Mouse (Mus musculus): ENCODE results near the gene Ppef2. TPM values are rescaled to one million over a fixed set of nuclear protein-coding genes. Genes with fewer than 3 reads are reported as not detected.

Ppef2 gene
- polyA plus RNA-seq, 1 experiment from 2014 or later, result not detected

DNA sequence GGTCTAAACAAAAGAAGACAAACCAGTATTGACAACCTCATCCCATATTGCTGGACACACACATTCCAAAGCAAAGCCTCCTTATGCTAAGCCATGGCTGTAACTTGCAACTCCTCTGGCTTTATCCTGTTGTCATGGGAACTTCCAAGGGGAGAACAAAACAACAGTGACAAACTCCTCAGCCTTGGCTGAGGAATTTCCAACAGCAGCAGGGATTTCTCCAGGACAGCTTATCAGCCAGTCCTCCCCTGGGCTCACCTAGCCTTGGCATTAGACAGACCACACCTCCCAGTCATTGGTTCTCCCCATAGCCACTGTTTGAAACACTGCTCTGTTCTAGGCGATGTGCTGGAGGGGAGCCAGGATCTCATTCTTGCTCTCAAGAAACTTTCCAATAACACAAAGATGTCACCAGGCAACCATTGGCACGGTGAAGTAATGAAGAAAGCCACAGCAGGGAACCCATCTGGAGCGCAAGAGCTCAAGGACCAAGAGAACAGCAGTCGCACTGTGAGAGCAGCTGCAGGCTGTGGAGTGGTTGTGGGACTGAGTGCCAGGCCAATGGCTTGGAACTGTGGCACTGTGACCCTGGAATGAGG is 7.8 kb upstream of the Ppef2 start:
- 59% methylated on average over 4 of the region's 4 CpGs for WGBS (ENCODE audit: insufficient replicate concordance)
- no peak overlapping the region for H3K27ac ChIP-seq
- no peak for ATAC-seq

DNA sequence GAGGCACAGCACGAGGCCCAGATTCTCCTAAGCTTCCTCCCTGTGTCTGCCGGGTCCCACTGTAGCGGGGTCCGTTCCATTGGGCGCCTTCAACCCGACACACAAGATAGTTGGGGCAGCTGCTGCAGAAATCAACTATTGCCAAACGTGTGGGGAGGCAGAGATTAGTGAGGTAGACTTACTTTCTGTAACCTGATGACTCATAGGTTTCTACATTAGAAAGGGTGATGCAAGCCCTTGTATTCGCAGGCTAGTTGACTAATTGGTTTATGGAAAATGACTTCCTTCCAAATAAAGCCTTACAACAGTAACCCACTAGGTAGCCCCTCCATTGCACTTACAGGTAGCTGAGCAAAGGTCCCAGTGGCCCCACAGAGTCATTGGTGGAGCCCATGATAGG is 6.6 kb upstream of the Ppef2 start:
- Histone ChIP-seq H3K27ac (no peak overlapping the region), H3K36me3 (no peaks in the 10 kb centered on the region), H3K4me3 (no peak overlapping the region), H3K4me1 (no peaks in the 10 kb centered on the region), H3K4me2 (no peak overlapping the region), H3K9ac (no peak overlapping the region), H3K27me3 (replicated peaks) (peaks cover 77% of the 10 kb centered on the region), H3K9me3 (replicated peaks) (no peaks in the 10 kb centered on the region)
- 75% methylated on average over 8 of the region's 8 CpGs for WGBS (ENCODE audit: insufficient replicate concordance)
- ATAC-seq, result no peak

More for the DNA sequence above, 7.8 kb upstream of the Ppef2 start:
- Histone ChIP-seq H3K9ac (no peak overlapping the region), H3K4me2 (no peak overlapping the region), H3K9me3 (replicated peaks) (no peaks in the 10 kb centered on the region), H3K4me3 (no peak overlapping the region), H3K36me3 (no peaks in the 10 kb centered on the region), H3K27me3 (replicated peaks) (peaks cover 71% of the 10 kb centered on the region), H3K4me1 (no peaks in the 10 kb centered on the region)

DNA sequence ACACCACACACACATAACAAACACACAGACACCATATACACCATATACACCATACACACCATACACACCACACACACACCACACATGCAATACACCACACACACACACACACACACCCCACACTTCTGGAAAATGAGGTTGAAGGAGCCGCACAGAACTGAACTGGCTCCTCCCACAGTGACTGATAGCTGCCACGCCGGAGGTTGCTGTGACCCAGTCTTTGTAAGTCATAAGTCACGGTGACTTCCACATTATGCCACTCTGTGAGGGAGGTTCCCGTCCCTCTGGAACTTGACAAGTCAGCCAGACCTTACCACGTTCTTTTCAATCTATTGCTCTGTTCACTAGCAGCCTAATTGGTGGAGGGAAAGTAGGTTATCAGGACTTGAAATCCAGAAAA is 1.6 kb downstream of the Ppef2 start:
- Histone ChIP-seq H3K4me3 (no peak overlapping the region), H3K9ac (no peak overlapping the region), H3K4me2 (no peak overlapping the region), H3K27me3 (replicated peaks) (peaks cover 71% of the 10 kb centered on the region), H3K27ac (no peak overlapping the region), H3K36me3 (no peaks in the 10 kb centered on the region), H3K4me1 (no peaks in the 10 kb centered on the region), H3K9me3 (replicated peaks) (no peaks in the 10 kb centered on the region)
- WGBS (ENCODE audit: insufficient replicate concordance), result 44% methylated on average over 6 of the region's 6 CpGs
- ATAC-seq, result no peak

DNA sequence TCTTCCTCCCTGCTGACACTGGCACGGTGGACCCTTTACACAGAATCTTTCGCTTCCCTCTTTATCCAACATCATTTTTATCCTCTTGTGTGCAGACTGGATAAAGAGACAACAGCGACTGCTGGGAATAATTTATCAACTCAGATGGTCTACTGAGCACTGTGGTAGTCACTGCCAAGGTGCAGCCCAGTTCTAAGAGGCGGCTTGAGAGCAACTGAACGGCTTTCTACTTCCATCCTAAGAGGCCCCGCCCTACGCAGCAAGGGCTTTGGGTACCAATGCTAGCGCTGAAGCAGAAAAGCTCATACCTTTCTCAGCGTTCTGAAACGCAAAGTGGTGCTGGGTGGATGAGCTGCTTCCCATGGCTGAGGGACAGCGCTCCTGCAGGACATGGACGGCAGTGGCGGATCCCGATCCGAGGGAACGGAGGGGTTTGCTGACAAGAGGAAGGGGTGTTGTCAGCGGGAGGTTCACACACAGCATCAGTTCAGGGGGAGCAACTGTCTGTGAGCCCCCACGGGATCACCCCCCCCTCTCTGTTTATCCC is 3.2 kb downstream of the Ppef2 start:
- Histone ChIP-seq H3K9me3 (replicated peaks) (no peaks in the 10 kb centered on the region), H3K36me3 (no peaks in the 10 kb centered on the region), H3K4me2 (no peak overlapping the region), H3K27me3 (replicated peaks) (peaks cover 73% of the 10 kb centered on the region), H3K4me3 (no peak overlapping the region), H3K9ac (no peak overlapping the region), H3K27ac (no peak overlapping the region), H3K4me1 (no peaks in the 10 kb centered on the region)
- no peak for ATAC-seq
- 22% methylated on average over 18 of the region's 18 CpGs for WGBS (ENCODE audit: insufficient replicate concordance)

DNA sequence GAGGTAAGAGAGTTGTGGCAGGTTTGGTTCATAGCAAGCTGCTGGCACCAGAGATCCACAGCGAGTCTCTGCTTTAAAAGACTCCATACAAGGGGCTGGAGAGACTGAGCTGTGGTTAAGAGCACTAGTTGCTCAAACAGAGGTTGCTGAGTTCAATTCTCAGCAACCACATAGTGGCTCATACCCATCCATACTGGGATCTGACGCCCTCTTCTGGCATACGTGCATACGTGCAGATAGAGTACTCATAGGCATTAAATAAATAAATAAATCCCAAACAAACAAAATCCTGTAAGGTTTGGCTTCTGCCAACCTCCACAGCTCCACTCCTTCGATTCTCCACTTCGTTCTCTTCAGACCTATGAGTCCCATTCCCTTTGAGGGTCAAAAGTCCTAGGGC is 4.0 kb downstream of the Ppef2 start:
- no peak overlapping the region for H3K4me2 ChIP-seq
- no peaks in the 10 kb centered on the region for H3K4me1 ChIP-seq
- H3K27ac ChIP-seq, result no peak overlapping the region
- peaks cover 74% of the 10 kb centered on the region for H3K27me3 ChIP-seq (replicated peaks)
- H3K36me3 ChIP-seq, result no peaks in the 10 kb centered on the region
- no peaks in the 10 kb centered on the region for H3K9me3 ChIP-seq (replicated peaks)
- 67% methylated on average over 6 of the region's 6 CpGs for WGBS (ENCODE audit: insufficient replicate concordance)
- no peak overlapping the region for H3K9ac ChIP-seq
- no peak overlapping the region for H3K4me3 ChIP-seq
- ATAC-seq, result no peak

DNA sequence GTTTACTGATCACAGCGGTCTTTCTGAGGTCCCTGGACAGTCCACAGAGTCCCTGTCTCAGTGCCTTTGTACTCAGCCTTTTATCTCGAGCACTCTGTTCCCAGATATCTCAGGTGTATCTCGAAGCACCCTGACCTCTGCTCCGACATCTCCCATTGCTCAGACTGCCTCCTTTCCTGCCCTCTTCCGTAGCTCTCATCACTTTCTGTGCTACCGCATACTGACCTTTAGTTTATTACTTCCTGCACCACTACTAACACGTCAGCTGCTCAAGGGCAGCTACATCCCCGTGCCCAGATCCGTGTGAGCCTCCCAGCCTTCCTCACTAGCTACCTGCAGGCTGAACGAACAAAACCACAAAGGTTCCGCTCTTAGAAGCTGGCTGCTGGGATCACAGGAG is 7.5 kb downstream of the Ppef2 start:
- Histone ChIP-seq H3K36me3 (no peaks in the 10 kb centered on the region), H3K9me3 (replicated peaks) (no peaks in the 10 kb centered on the region), H3K9ac (no peak overlapping the region), H3K27me3 (replicated peaks) (peaks cover 61% of the 10 kb centered on the region), H3K4me2 (no peak overlapping the region), H3K4me1 (no peaks in the 10 kb centered on the region), H3K27ac (no peak overlapping the region), H3K4me3 (no peak overlapping the region)
- no peak for ATAC-seq
- WGBS (ENCODE audit: insufficient replicate concordance), result 70% methylated on average over 11 of the region's 11 CpGs

DNA sequence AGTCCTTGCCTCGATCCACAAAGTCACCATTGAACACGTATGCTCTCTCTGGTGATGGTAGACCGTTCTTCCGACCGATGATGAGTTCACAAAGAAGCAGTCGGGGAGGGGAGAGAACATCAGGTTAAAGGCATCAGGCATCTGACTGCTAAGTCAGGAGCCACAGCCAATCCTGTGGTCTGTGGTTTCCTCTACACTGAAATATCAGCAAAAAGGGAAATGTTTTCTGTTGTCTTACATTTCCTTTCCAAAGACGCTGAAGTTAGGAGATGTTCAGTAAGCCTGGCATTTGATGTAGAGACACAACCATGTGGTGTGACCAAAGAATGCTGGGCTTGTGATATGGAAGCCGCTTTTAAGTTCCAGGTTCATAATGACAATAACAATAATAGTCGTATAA is 10.6 kb downstream of the Ppef2 start:
- Histone ChIP-seq H3K4me2 (no peak overlapping the region), H3K9ac (no peak overlapping the region), H3K27ac (no peak overlapping the region), H3K36me3 (no peaks in the 10 kb centered on the region), H3K4me3 (no peak overlapping the region), H3K9me3 (replicated peaks) (no peaks in the 10 kb centered on the region), H3K27me3 (replicated peaks) (peaks cover 71% of the 10 kb centered on the region), H3K4me1 (no peaks in the 10 kb centered on the region)
- ATAC-seq, result no peak
- 18% methylated on average over 9 of the region's 9 CpGs for WGBS (ENCODE audit: insufficient replicate concordance)

DNA sequence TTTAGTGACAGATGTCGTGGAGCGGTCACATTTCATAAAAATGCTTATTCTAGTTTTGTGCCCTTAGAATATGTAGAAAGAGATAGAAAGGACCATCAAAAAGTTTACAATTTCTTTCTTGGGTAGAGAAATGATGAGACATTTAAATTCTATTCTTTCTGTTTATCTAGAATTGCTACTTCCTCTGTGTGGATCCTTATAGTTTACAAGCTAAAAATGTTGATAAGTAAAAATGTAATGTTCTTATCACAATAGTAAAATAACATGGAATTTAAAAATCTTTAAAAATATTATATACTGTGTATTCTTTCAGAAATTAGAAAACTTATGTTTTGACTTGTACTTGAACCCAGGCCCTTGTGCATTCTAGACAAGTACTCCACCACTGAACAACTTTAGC is 11.2 kb downstream of the Ppef2 start:
- no peaks in the 10 kb centered on the region for H3K36me3 ChIP-seq
- no peak for ATAC-seq
- 78% methylated on average over 2 of the region's 2 CpGs for WGBS (ENCODE audit: insufficient replicate concordance)
- H3K9ac ChIP-seq, result no peak overlapping the region
- no peaks in the 10 kb centered on the region for H3K9me3 ChIP-seq (replicated peaks)
- no peaks in the 10 kb centered on the region for H3K4me1 ChIP-seq
- H3K27me3 ChIP-seq (replicated peaks), result peaks cover 73% of the 10 kb centered on the region
- no peak overlapping the region for H3K27ac ChIP-seq
- no peak overlapping the region for H3K4me2 ChIP-seq
- H3K4me3 ChIP-seq, result no peak overlapping the region

DNA sequence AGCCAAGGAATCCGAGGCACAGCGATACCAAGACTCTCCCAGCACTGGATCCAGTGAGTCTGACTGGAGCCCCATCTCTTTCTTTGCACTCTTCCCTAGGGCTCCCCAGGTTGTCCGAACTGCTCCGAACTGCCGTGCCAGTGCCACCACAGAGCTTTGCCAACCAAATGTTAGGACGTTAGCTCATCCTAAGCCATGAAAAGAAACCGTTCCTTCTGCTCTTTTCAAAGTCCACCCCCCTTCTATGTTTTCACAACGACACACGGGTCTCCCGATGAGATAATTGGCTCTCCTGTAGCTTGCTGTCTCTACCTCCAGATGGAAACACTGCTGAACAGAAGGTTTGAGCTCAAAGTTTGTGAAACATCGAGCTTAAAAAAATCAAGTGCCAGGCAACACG is 15.3 kb downstream of the Ppef2 start:
- H3K4me3 ChIP-seq, result no peak overlapping the region
- ATAC-seq, result no peak
- no peak overlapping the region for H3K4me2 ChIP-seq
- 75% methylated on average over 12 of the region's 12 CpGs for WGBS (ENCODE audit: insufficient replicate concordance)
- H3K27ac ChIP-seq, result no peak overlapping the region
- H3K9me3 ChIP-seq (replicated peaks), result no peaks in the 10 kb centered on the region
- H3K27me3 ChIP-seq (replicated peaks), result peaks cover 81% of the 10 kb centered on the region
- no peak overlapping the region for H3K9ac ChIP-seq
- no peaks in the 10 kb centered on the region for H3K4me1 ChIP-seq
- no peaks in the 10 kb centered on the region for H3K36me3 ChIP-seq

DNA sequence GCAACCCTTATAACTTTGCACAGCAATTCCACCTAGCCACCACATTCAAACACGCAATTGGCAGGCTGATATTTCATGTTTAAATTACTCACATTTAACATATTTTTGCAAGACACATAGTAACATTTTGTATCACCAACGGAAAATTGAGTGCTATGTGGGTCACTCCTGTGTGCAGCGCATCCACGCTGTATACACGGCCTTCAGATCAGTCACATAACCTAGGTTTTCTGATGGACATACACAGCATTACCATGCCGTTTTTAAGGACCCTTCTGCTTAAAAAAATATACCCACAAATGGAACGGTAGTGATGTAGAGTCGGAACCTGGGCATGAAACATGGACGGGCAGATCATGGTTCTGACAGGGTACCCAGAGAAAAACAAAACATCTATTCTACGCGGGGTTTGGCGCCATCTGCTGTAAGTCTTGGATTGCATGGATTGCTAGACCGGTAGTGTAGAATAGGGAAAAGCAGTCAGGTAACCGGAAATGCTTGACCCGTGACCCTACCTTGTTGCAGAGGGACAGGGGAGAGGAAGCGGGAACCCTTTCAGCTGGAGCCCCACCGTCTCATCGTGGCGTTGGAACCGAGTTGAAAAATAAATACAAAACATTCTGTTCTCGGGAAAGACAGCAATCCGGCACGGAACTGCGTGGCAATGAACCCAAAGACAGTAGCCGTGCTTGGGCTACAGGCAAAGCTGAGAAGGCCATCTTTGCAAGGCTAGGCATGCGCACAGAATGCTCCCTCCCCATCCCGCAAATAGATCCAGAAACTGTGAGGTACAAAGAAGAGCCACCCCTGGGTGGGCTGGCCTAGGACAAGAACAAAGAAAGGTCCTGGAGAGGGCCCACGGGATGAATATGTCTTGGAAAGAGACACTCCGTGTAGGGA is 16.5 kb downstream of the Ppef2 start:
- Histone ChIP-seq H3K4me2 (0 out of 2 replicates have a peak overlapping the region, but pooled peaks have one; percentile 8), H3K9me3 (replicated peaks) (no peaks in the 10 kb centered on the region), H3K9ac (no peak overlapping the region), H3K4me1 (no peaks in the 10 kb centered on the region; the same call in 1 of the 2 replicates), H3K36me3 (no peaks in the 10 kb centered on the region), H3K27me3 (replicated peaks) (peaks cover 78% of the 10 kb centered on the region), H3K4me3 (no peak overlapping the region), H3K27ac (no peak overlapping the region)
- WGBS (ENCODE audit: insufficient replicate concordance), result 38% methylated on average over 29 of the region's 29 CpGs
- ATAC-seq, result no peak

DNA sequence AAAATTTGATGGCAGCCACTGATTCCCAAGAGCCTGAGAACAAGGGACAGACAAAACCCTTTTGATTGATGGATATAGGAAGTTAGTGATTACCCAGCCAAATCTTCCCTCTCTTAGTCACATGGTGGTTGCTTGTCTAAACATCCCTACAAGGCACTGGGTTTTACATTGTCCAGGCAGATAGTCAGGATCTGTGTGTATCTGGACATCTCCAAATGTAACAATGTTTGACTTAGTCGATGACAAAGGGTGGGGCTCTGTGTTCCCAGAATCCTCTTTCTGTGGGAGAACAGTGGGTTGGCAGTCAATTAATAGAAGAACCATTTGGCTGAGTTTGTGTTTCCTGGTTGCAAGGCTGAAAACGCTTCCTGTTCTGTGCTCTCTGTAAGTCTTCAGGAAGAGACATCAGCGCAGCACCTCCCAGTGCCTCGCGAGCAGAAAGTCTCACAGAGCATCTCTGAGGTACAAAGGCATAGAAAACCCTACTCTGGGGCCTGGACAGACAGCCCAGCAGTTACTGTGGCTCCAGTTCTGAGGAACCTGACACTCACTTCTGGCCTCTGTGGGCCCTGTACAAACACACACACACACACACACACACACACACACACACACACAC is 21.0 kb downstream of the Ppef2 start:
- H3K27me3 ChIP-seq (replicated peaks), result peaks cover 58% of the 10 kb centered on the region
- no peaks in the 10 kb centered on the region for H3K36me3 ChIP-seq
- no peaks in the 10 kb centered on the region; the same call in 1 of the 2 replicates for H3K4me1 ChIP-seq
- 27% methylated on average over 5 of the region's 5 CpGs for WGBS (ENCODE audit: insufficient replicate concordance)
- H3K9me3 ChIP-seq (replicated peaks), result no peaks in the 10 kb centered on the region
- no peak overlapping the region for H3K4me2 ChIP-seq
- no peak overlapping the region for H3K27ac ChIP-seq
- H3K4me3 ChIP-seq, result no peak overlapping the region
- no peak for ATAC-seq
- no peak overlapping the region for H3K9ac ChIP-seq

DNA sequence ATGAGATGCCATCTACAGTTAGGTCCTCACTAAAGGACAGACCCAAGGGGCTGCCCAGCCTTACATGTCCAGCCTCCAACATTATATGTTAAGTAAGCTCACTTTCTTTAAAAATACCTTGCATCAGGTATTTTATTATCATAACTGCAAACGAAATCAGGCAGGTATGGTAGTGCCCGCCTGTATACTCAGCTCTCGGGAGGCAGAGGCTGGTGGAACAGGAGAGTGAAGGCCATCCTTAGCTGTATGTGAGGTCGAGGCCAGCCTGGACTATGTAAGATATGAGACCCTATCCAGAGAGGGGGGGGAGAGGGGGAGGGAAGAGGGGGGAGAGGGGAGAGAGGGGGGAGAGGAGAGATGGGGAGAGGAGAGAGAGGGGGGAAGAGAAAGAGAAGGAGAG is 22.7 kb downstream of the Ppef2 start:
- H3K9me3 ChIP-seq (replicated peaks), result no peaks in the 10 kb centered on the region
- no peaks in the 10 kb centered on the region for H3K36me3 ChIP-seq
- H3K4me1 ChIP-seq, result no peaks in the 10 kb centered on the region; the same call in 1 of the 2 replicates
- no peak overlapping the region for H3K4me3 ChIP-seq
- ATAC-seq, result no peak
- H3K9ac ChIP-seq, result no peak overlapping the region
- peaks cover 50% of the 10 kb centered on the region for H3K27me3 ChIP-seq (replicated peaks)
- WGBS (ENCODE audit: insufficient replicate concordance), result 59% methylated on average over 4 of the region's 4 CpGs
- no peak overlapping the region for H3K27ac ChIP-seq
- H3K4me2 ChIP-seq, result no peak overlapping the region

Data from liver, embryonic 12.5 days (tissue).